Mouse (Mus musculus): Measurements from ENCODE around the gene Armc8.

DNA sequence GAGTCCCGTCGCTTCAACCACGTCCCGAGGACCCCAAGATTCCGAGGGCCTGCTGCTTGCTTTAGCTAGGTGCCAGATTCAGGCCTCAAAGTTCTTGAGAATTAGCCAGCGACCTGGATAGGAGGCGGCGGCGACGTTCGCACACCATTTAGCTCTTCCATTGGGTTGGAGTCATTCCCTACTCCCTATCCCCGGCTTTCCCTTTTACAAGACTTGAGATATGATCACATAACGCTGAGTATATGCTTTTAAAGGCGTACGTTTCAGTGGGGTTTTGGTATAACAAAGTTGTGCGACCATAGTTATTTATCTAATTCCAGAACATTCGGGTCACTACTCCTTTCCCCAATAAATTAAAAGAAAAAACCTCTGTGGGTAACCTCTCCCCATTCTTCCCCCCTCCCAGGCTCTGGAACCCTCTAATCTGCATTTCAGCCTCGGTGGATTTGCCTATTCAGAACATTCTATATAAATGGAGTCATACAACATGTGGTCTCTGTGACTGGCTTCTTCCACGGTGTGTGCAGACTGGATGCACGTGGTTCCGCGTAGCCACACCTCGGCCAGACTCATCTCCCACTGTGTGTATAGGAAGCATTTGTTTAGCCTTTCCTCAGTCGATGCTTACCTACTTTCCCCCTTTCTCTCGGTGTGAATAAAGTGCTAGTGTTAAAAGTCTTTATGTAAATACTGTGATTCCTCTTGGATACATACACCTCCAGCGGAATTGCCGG is 131.5 kb downstream of the Armc8 start, which contains the start of gene Mras:
- TF ChIP-seq CTCF (conservative IDR thresholded peaks at IDR 0.05; ENCODE audit: low read length) (no peak), NANOG (IDR thresholded peaks at IDR 0.05; ENCODE audit: borderline replicate concordance, low read length) (no peak)

All from E14TG2a.4 (cell line).